7 mouse cellular contexts compared by ENCODE assay signal in genomic region chr1:63178308-63178707, GRCm38 (mm10). TPM values are rescaled to one million over a fixed set of nuclear protein-coding genes. Genes with fewer than 3 reads are reported as not detected.
DNase-seq lines count a peak whose midpoint lies in the region; ATAC-seq and TF ChIP-seq lines count a peak whose summit lies in the region.

No protein-coding gene starts in this region.

- no peak overlapping the region for H3K27ac ChIP-seq in lung, embryonic 14.5 days (ENCODE audit: low read depth)
- H3K27ac ChIP-seq in embryonic facial prominence, embryonic 15.5 days (replicated peaks), result no peak overlapping the region
- H3K27ac ChIP-seq in limb, embryonic 15.5 days, result 0 out of 2 replicates have a peak overlapping the region, but pooled peaks have one; percentile 95
- H3K27ac ChIP-seq in stomach, embryonic 16.5 days (ENCODE audit: low read length), result peak overlapping the region; percentile 93; the same call in 1 of the 2 replicates

- peaks cover 16% of the 10 kb centered on the region for H3K4me1 ChIP-seq in lung, embryonic 14.5 days (ENCODE audit: insufficient read depth)
- H3K4me1 ChIP-seq in embryonic facial prominence, embryonic 15.5 days, result peaks cover 21% of the 10 kb centered on the region
- H3K4me1 ChIP-seq in limb, embryonic 15.5 days, result peaks cover 26% of the 10 kb centered on the region
- H3K4me1 ChIP-seq in stomach, embryonic 16.5 days (ENCODE audit: control insufficient read depth, insufficient read depth, low read length), result peaks cover 21% of the 10 kb centered on the region

- 58% methylated on average over 3 of the region's 3 CpGs for WGBS in lung, embryonic 14.5 days
- 58% methylated on average over 3 of the region's 3 CpGs for WGBS in embryonic facial prominence, embryonic 15.5 days
- whole genome bisulfite sequencing in limb, embryonic 15.5 days, result 69% methylated on average over 3 of the region's 3 CpGs
- 65% methylated on average over 3 of the region's 3 CpGs for WGBS in stomach, embryonic 16.5 days

- peaks cover 33% of the 10 kb centered on the region for H3K36me3 ChIP-seq in lung, embryonic 14.5 days (ENCODE audit: insufficient read depth)
- H3K36me3 ChIP-seq in embryonic facial prominence, embryonic 15.5 days, result peaks cover 22% of the 10 kb centered on the region
- H3K36me3 ChIP-seq in limb, embryonic 15.5 days, result peaks cover 23% of the 10 kb centered on the region
- H3K36me3 ChIP-seq in stomach, embryonic 16.5 days (ENCODE audit: control insufficient read depth, insufficient read depth, low read length), result peaks cover 16% of the 10 kb centered on the region; the same call in 1 of the 2 replicates

- H3K4me3 ChIP-seq in lung, embryonic 14.5 days (ENCODE audit: low read depth, low read length), result peak overlapping the region; percentile 97
- peak overlapping the region; percentile 69; the same call in 1 of the 2 replicates for H3K4me3 ChIP-seq in embryonic facial prominence, embryonic 15.5 days (replicated peaks)
- H3K4me3 ChIP-seq in limb, embryonic 15.5 days, result peak overlapping the region; percentile 65
- H3K4me3 ChIP-seq in stomach, embryonic 16.5 days (replicated peaks; ENCODE audit: low read length), result peak overlapping the region; percentile 92

- no peak for DNase-seq in lung, embryonic 14.5 days
- DNase-seq in lung, postnatal 25 days (ENCODE audit: low spot score), result no peak
- DNase-seq in left cerebral cortex, postnatal 10 days (ENCODE audit: extremely low spot score in 1 of 2, low spot score in 2 of 2), result no peak
- DNase-seq in right cerebral cortex, postnatal 4 days, result no peak

- intact Hi-C loops in left cerebral cortex, postnatal 10 days (cut with DNase I), result no loop called here

- TF ChIP-seq CTCF in lung, embryonic 14.5 days (IDR thresholded peaks at IDR 0.05; ENCODE audit: low read depth), result no peak

- ATAC-seq in lung, embryonic 14.5 days (ENCODE audit: insufficient read depth), result no peak
- no peak for ATAC-seq in embryonic facial prominence, embryonic 15.5 days (ENCODE audit: insufficient number of reproducible peaks, low FRiP score, low TSS enrichment, low read depth)
- ATAC-seq in limb, embryonic 15.5 days (ENCODE audit: insufficient number of reproducible peaks, low FRiP score, low TSS enrichment, low read depth), result no peak
- ATAC-seq in stomach, embryonic 16.5 days (ENCODE audit: insufficient read depth, low FRiP score), result no peak

- no peaks in the 10 kb centered on the region for H3K27me3 ChIP-seq in lung, embryonic 14.5 days (ENCODE audit: insufficient read depth, low read length)
- H3K27me3 ChIP-seq in embryonic facial prominence, embryonic 15.5 days, result no peaks in the 10 kb centered on the region
- no peaks in the 10 kb centered on the region for H3K27me3 ChIP-seq in limb, embryonic 15.5 days
- H3K27me3 ChIP-seq in stomach, embryonic 16.5 days (ENCODE audit: control insufficient read depth, insufficient read depth, low read length), result no peaks in the 10 kb centered on the region

- H3K9me3 ChIP-seq in lung, embryonic 14.5 days (ENCODE audit: low read depth, low read length), result no peaks in the 10 kb centered on the region
- H3K9me3 ChIP-seq in embryonic facial prominence, embryonic 15.5 days (replicated peaks), result no peaks in the 10 kb centered on the region
- H3K9me3 ChIP-seq in limb, embryonic 15.5 days, result no peaks in the 10 kb centered on the region
- H3K9me3 ChIP-seq in stomach, embryonic 16.5 days (replicated peaks; ENCODE audit: control insufficient read depth, low read length), result no peaks in the 10 kb centered on the region

- H3K4me2 ChIP-seq in lung, embryonic 14.5 days, result peak overlapping the region; percentile 89
- H3K4me2 ChIP-seq in embryonic facial prominence, embryonic 15.5 days (replicated peaks), result peak overlapping the region; percentile 70
- peak overlapping the region; percentile 72 for H3K4me2 ChIP-seq in limb, embryonic 15.5 days
- H3K4me2 ChIP-seq in stomach, embryonic 16.5 days (ENCODE audit: low read depth, low read length), result peak overlapping the region; percentile 82

- peak overlapping the region; percentile 92; the same call in 1 of the 2 replicates for H3K9ac ChIP-seq in lung, embryonic 14.5 days
- no peak overlapping the region for H3K9ac ChIP-seq in embryonic facial prominence, embryonic 15.5 days
- no peak overlapping the region for H3K9ac ChIP-seq in limb, embryonic 15.5 days
- H3K9ac ChIP-seq in stomach, embryonic 16.5 days (ENCODE audit: low read length), result peak overlapping the region; percentile 93

RNA-seq across cellular contexts. Expression of gene Ndufs1, which starts 1.7 kb away (rescaled TPM):
- 132 and 135 TPM in 2 replicates for polyA plus RNA-seq in lung, embryonic 14.5 days (2014; fragmentation: Nextera tagmentation; extraction: Ambion mirVana)
- polyA plus RNA-seq in embryonic facial prominence, embryonic 15.5 days (2015; fragmentation: Nextera tagmentation; extraction: Ambion mirVana), result 112 and 116 TPM in 2 replicates
- 112 and 131 TPM in 2 replicates for polyA plus RNA-seq in limb, embryonic 15.5 days (2015; fragmentation: Nextera tagmentation; extraction: Ambion mirVana)
- 132 and 137 TPM in 2 replicates for polyA plus RNA-seq in stomach, embryonic 16.5 days (2015; fragmentation: Nextera tagmentation; extraction: Ambion mirVana)
- total RNA-seq in left cerebral cortex, postnatal 10 days (2021), result 100 to 1,000 TPM; 143 TPM

RNA-seq across cellular contexts. Expression of gene Eef1b2, which starts 1.7 kb away (rescaled TPM):
- polyA plus RNA-seq in lung, embryonic 14.5 days (2014; fragmentation: Nextera tagmentation; extraction: Ambion mirVana), result 660 and 695 TPM in 2 replicates
- 565 and 634 TPM in 2 replicates for polyA plus RNA-seq in embryonic facial prominence, embryonic 15.5 days (2015; fragmentation: Nextera tagmentation; extraction: Ambion mirVana)
- polyA plus RNA-seq in limb, embryonic 15.5 days (2015; fragmentation: Nextera tagmentation; extraction: Ambion mirVana), result 573 and 595 TPM in 2 replicates
- 464 and 508 TPM in 2 replicates for polyA plus RNA-seq in stomach, embryonic 16.5 days (2015; fragmentation: Nextera tagmentation; extraction: Ambion mirVana)
- total RNA-seq in left cerebral cortex, postnatal 10 days (2021), result 100 to 1,000 TPM; 488 to 516 TPM

RNA-seq across cellular contexts. Expression of gene Gpr1, which starts 36.0 kb away (rescaled TPM):
- not detected in 2 replicates for polyA plus RNA-seq in lung, embryonic 14.5 days (2014; fragmentation: Nextera tagmentation; extraction: Ambion mirVana)
- 0.11 and 0.33 TPM in 2 replicates for polyA plus RNA-seq in embryonic facial prominence, embryonic 15.5 days (2015; fragmentation: Nextera tagmentation; extraction: Ambion mirVana)
- 0.17 and 0.63 TPM in 2 replicates for polyA plus RNA-seq in limb, embryonic 15.5 days (2015; fragmentation: Nextera tagmentation; extraction: Ambion mirVana)
- polyA plus RNA-seq in stomach, embryonic 16.5 days (2015; fragmentation: Nextera tagmentation; extraction: Ambion mirVana), result 0.11 and 0.26 TPM in 2 replicates
- under 1 TPM; 0.34 to 0.94 TPM for total RNA-seq in left cerebral cortex, postnatal 10 days (2021)

Comparison
In these comparisons a context has a peak if more than half of its experiments do, and no peak if none do; other contexts are left out.
1. H3K27ac ChIP-seq: peak in limb, embryonic 15.5 days (single experiment) and stomach, embryonic 16.5 days (single experiment); none in lung, embryonic 14.5 days (single experiment) and embryonic facial prominence, embryonic 15.5 days (single experiment).
2. H3K9ac ChIP-seq: peak in lung, embryonic 14.5 days (single experiment) and stomach, embryonic 16.5 days (single experiment); none in embryonic facial prominence, embryonic 15.5 days (single experiment) and limb, embryonic 15.5 days (single experiment).
3. Peak in every context shown above with its lines, with median percentiles within 50 percentile points of each other: H3K4me2 ChIP-seq and H3K4me3 ChIP-seq.